Mouse (Mus musculus): ENCODE results near the gene Cask. TPM values are rescaled to one million over a fixed set of nuclear protein-coding genes. Genes with fewer than 3 reads are reported as not detected.

The Cask gene
- polyA plus RNA-seq, 1 experiment: 5.7 TPM

GRCm38 (mm10) chrX:13612115-13612514 lies 239.1 kb downstream of the Cask start:
- 76% methylated on average over 2 of the region's 2 CpGs for WGBS
- TF ChIP-seq CTCF (conservative IDR thresholded peaks at IDR 0.05; ENCODE audit: insufficient read depth, insufficient read length, low read depth, low read length): no peak
- no peak for TF ChIP-seq POLR2A (IDR thresholded peaks at IDR 0.05; ENCODE audit: low read depth, low read length)
- no peaks in the 10 kb centered on the region for H3K4me1 ChIP-seq (ENCODE audit: control insufficient read depth, insufficient read depth, low read length)

GRCm38 (mm10) chrX:13611114-13611513 lies 240.1 kb downstream of the Cask start:
- no peak for DNase-seq
- Histone ChIP-seq H3K4me3 (ENCODE audit: insufficient read depth, low read depth, low read length) (no peak overlapping the region), H3K27ac (ENCODE audit: insufficient read depth, low read depth, low read length) (no peak overlapping the region), H3K4me1 (ENCODE audit: control insufficient read depth, insufficient read depth, low read length) (no peaks in the 10 kb centered on the region), H3K36me3 (ENCODE audit: control insufficient read depth, insufficient read depth, low read length) (no peaks in the 10 kb centered on the region), H3K27me3 (replicated peaks; ENCODE audit: control insufficient read depth, insufficient read depth, low read length) (no peaks in the 10 kb centered on the region)
- WGBS: 93% methylated on average over 5 of the region's 5 CpGs
- no peak for TF ChIP-seq CTCF (conservative IDR thresholded peaks at IDR 0.05; ENCODE audit: insufficient read depth, insufficient read length, low read depth, low read length)

More at GRCm38 (mm10) chrX:13612115-13612514, 239.1 kb downstream of the Cask start:
- no peak overlapping the region for H3K4me3 ChIP-seq (ENCODE audit: insufficient read depth, low read depth, low read length)
- no peaks in the 10 kb centered on the region for H3K27me3 ChIP-seq (replicated peaks; ENCODE audit: control insufficient read depth, insufficient read depth, low read length)
- no peak for DNase-seq
- H3K36me3 ChIP-seq (ENCODE audit: control insufficient read depth, insufficient read depth, low read length): no peaks in the 10 kb centered on the region
- no peak overlapping the region for H3K27ac ChIP-seq (ENCODE audit: insufficient read depth, low read depth, low read length)

GRCm38 (mm10) chrX:13607752-13608151 lies 243.4 kb downstream of the Cask start:
- TF ChIP-seq POLR2A (IDR thresholded peaks at IDR 0.05; ENCODE audit: low read depth, low read length) (no peak), CTCF (conservative IDR thresholded peaks at IDR 0.05; ENCODE audit: insufficient read depth, insufficient read length, low read depth, low read length) (no peak)
- no peak for DNase-seq
- 62% methylated on average over 3 of the region's 3 CpGs for WGBS
- Histone ChIP-seq H3K27me3 (replicated peaks; ENCODE audit: control insufficient read depth, insufficient read depth, low read length) (no peaks in the 10 kb centered on the region), H3K27ac (ENCODE audit: insufficient read depth, low read depth, low read length) (no peak overlapping the region), H3K4me3 (ENCODE audit: insufficient read depth, low read depth, low read length) (no peak overlapping the region), H3K36me3 (ENCODE audit: control insufficient read depth, insufficient read depth, low read length) (no peaks in the 10 kb centered on the region), H3K4me1 (ENCODE audit: control insufficient read depth, insufficient read depth, low read length) (no peaks in the 10 kb centered on the region)

GRCm38 (mm10) chrX:13606741-13607140 lies 244.4 kb downstream of the Cask start:
- no peak overlapping the region for H3K27ac ChIP-seq (ENCODE audit: insufficient read depth, low read depth, low read length)
- no peak overlapping the region for H3K4me3 ChIP-seq (ENCODE audit: insufficient read depth, low read depth, low read length)
- no peaks in the 10 kb centered on the region for H3K4me1 ChIP-seq (ENCODE audit: control insufficient read depth, insufficient read depth, low read length)
- DNase-seq: no peak
- no peaks in the 10 kb centered on the region for H3K36me3 ChIP-seq (ENCODE audit: control insufficient read depth, insufficient read depth, low read length)
- H3K27me3 ChIP-seq (replicated peaks; ENCODE audit: control insufficient read depth, insufficient read depth, low read length): no peaks in the 10 kb centered on the region
- 51% methylated on average over 3 of the region's 3 CpGs for WGBS
- TF ChIP-seq CTCF (conservative IDR thresholded peaks at IDR 0.05; ENCODE audit: insufficient read depth, insufficient read length, low read depth, low read length) (no peak), POLR2A (IDR thresholded peaks at IDR 0.05; ENCODE audit: low read depth, low read length) (no peak)

DNA sequence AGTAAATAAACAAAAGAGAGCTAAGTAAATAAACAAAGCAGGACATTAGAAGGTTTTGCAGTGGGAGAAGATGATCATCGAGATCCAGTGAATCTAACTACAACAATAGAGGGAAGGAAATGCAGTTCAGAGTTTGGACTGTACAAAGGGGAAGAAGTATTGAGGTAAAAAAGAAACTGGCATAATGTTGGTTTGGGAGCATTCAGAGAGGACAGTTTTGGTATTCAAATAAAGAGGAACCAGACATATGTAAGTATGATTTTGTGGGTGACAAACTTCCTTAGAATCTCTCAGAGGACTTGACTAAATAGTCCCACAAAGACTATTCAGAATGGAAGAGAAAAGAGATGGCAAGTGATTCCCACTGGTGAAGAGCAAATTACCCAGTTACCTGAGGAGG lies 251.2 kb downstream of the Cask start:
- Histone ChIP-seq H3K27me3 (replicated peaks; ENCODE audit: control insufficient read depth, insufficient read depth, low read length) (no peaks in the 10 kb centered on the region), H3K4me3 (ENCODE audit: insufficient read depth, low read depth, low read length) (no peak overlapping the region), H3K4me1 (ENCODE audit: control insufficient read depth, insufficient read depth, low read length) (no peaks in the 10 kb centered on the region), H3K36me3 (ENCODE audit: control insufficient read depth, insufficient read depth, low read length) (no peaks in the 10 kb centered on the region), H3K27ac (ENCODE audit: insufficient read depth, low read depth, low read length) (no peak overlapping the region)
- DNase-seq: no peak
- WGBS: 25% methylated on average over 1 of the region's 1 CpGs
- TF ChIP-seq POLR2A (IDR thresholded peaks at IDR 0.05; ENCODE audit: low read depth, low read length): no peak
- no peak for TF ChIP-seq CTCF (conservative IDR thresholded peaks at IDR 0.05; ENCODE audit: insufficient read depth, insufficient read length, low read depth, low read length)

GRCm38 (mm10) chrX:13599373-13599772 lies 251.8 kb downstream of the Cask start:
- DNase-seq: no peak
- H3K27ac ChIP-seq (ENCODE audit: insufficient read depth, low read depth, low read length): peak overlapping the region; percentile 68; the same call in 1 of the 2 replicates
- no peak overlapping the region for H3K4me3 ChIP-seq (ENCODE audit: insufficient read depth, low read depth, low read length)
- no peaks in the 10 kb centered on the region for H3K27me3 ChIP-seq (replicated peaks; ENCODE audit: control insufficient read depth, insufficient read depth, low read length)
- 56% methylated on average over 2 of the region's 2 CpGs for WGBS
- no peaks in the 10 kb centered on the region for H3K4me1 ChIP-seq (ENCODE audit: control insufficient read depth, insufficient read depth, low read length)
- H3K36me3 ChIP-seq (ENCODE audit: control insufficient read depth, insufficient read depth, low read length): no peaks in the 10 kb centered on the region
- TF ChIP-seq CTCF (conservative IDR thresholded peaks at IDR 0.05; ENCODE audit: insufficient read depth, insufficient read length, low read depth, low read length) (no peak), POLR2A (IDR thresholded peaks at IDR 0.05; ENCODE audit: low read depth, low read length) (no peak)

GRCm38 (mm10) chrX:13577647-13578046 lies 273.5 kb downstream of the Cask start:
- no peak for DNase-seq
- 85% methylated on average over 3 of the region's 3 CpGs for WGBS
- no peaks in the 10 kb centered on the region for H3K36me3 ChIP-seq (ENCODE audit: control insufficient read depth, insufficient read depth, low read length)
- no peaks in the 10 kb centered on the region for H3K4me1 ChIP-seq (ENCODE audit: control insufficient read depth, insufficient read depth, low read length)
- no peaks in the 10 kb centered on the region for H3K27me3 ChIP-seq (replicated peaks; ENCODE audit: control insufficient read depth, insufficient read depth, low read length)
- H3K4me3 ChIP-seq (ENCODE audit: insufficient read depth, low read depth, low read length): no peak overlapping the region
- no peak for TF ChIP-seq POLR2A (IDR thresholded peaks at IDR 0.05; ENCODE audit: low read depth, low read length)
- no peak for TF ChIP-seq CTCF (conservative IDR thresholded peaks at IDR 0.05; ENCODE audit: insufficient read depth, insufficient read length, low read depth, low read length)
- H3K27ac ChIP-seq (ENCODE audit: insufficient read depth, low read depth, low read length): no peak overlapping the region

DNA sequence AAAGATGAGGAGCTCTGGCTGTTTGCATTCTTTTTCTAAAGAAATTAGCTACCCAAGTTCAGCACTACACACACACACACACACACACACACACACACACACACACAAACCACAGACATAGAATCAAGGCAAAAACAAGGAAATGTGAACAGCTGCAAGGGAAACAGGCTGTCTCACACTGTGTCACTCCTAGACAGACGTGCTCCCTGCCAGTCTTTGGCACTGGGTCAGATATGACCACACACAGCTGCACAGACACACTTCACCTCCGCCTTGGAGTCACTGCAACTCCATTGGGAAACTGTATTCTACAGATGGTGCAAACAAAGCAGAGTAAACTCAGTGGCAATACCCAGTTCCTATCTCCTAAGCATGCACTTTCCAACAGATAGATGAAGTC lies 274.6 kb downstream of the Cask start:
- no peaks in the 10 kb centered on the region for H3K27me3 ChIP-seq (replicated peaks; ENCODE audit: control insufficient read depth, insufficient read depth, low read length)
- no peaks in the 10 kb centered on the region for H3K36me3 ChIP-seq (ENCODE audit: control insufficient read depth, insufficient read depth, low read length)
- 73% methylated on average over 2 of the region's 2 CpGs for WGBS
- no peak for TF ChIP-seq POLR2A (IDR thresholded peaks at IDR 0.05; ENCODE audit: low read depth, low read length)
- TF ChIP-seq CTCF (conservative IDR thresholded peaks at IDR 0.05; ENCODE audit: insufficient read depth, insufficient read length, low read depth, low read length): no peak
- no peak for DNase-seq
- no peak overlapping the region for H3K4me3 ChIP-seq (ENCODE audit: insufficient read depth, low read depth, low read length)
- no peak overlapping the region for H3K27ac ChIP-seq (ENCODE audit: insufficient read depth, low read depth, low read length)
- H3K4me1 ChIP-seq (ENCODE audit: control insufficient read depth, insufficient read depth, low read length): no peaks in the 10 kb centered on the region
